Mouse (Mus musculus): ENCODE results near the gene Qrich2.
"Not testable (repeated sequence)": the region's sequence is repeated elsewhere in the genome, so short reads cannot be mapped to it uniquely, and the experiment has no call there.

Qrich2 gene

GRCm38 (mm10) chr11:116430723-116431427 is 35.2 kb downstream of the Qrich2 start:
- no peak for DNase-seq (ENCODE audit: low spot score)

- no peak for DNase-seq (ENCODE audit: low spot score)
Measured at GRCm38 (mm10) chr11:116429862-116430613, 36.0 kb downstream of the Qrich2 start.

GRCm38 (mm10) chr11:116428872-116429859 is 36.9 kb downstream of the Qrich2 start:
- DNase-seq (ENCODE audit: low spot score) = no peak

- DNase-seq (ENCODE audit: low spot score) = no peak
Measured at GRCm38 (mm10) chr11:116426852-116427575, 39.0 kb downstream of the Qrich2 start.

- DNase-seq (ENCODE audit: low spot score) = not testable (repeated sequence)
Measured at GRCm38 (mm10) chr11:116426328-116426727, 39.7 kb downstream of the Qrich2 start.

- DNase-seq (ENCODE audit: low spot score) = no peak
Measured at GRCm38 (mm10) chr11:116424621-116425407, 41.2 kb downstream of the Qrich2 start.

- DNase-seq (ENCODE audit: low spot score) = peak; percentile 85
Measured at GRCm38 (mm10) chr11:116423782-116424620, 42.0 kb downstream of the Qrich2 start.

- no peak for DNase-seq (ENCODE audit: low spot score)
Measured at GRCm38 (mm10) chr11:116423214-116423613, 42.8 kb downstream of the Qrich2 start.

- no peak for DNase-seq (ENCODE audit: low spot score)
Measured at GRCm38 (mm10) chr11:116422562-116422961, 43.5 kb downstream of the Qrich2 start.

GRCm38 (mm10) chr11:116421102-116421501 is 44.9 kb downstream of the Qrich2 start:
- no peak for DNase-seq (ENCODE audit: low spot score)

- peak; percentile 43 for DNase-seq (ENCODE audit: low spot score)
Measured at GRCm38 (mm10) chr11:116418841-116419462, 47.1 kb downstream of the Qrich2 start.

GRCm38 (mm10) chr11:116418194-116418840 is 47.7 kb downstream of the Qrich2 start:
- peak; percentile 39 for DNase-seq (ENCODE audit: low spot score)

GRCm38 (mm10) chr11:116417054-116417453 is 49.0 kb downstream of the Qrich2 start:
- DNase-seq (ENCODE audit: low spot score) = no peak

- DNase-seq (ENCODE audit: low spot score) = no peak
Measured at GRCm38 (mm10) chr11:116416196-116416943, 49.7 kb downstream of the Qrich2 start.

- peak; percentile 46 for DNase-seq (ENCODE audit: low spot score)
Measured at GRCm38 (mm10) chr11:116413631-116414022, 52.4 kb downstream of the Qrich2 start.

GRCm38 (mm10) chr11:116412904-116413630 is 53.0 kb downstream of the Qrich2 start, which contains the start of gene Rnf157:
Gene Rnf157, minus strand, starts transcription at chr11:116413032.
- DNase-seq (ENCODE audit: low spot score) = peak; percentile 72

All from T-cell, adult 2 months (primary cell).